Mouse (Mus musculus): ENCODE measurements around the gene Trip13. TPM values are rescaled to one million over a fixed set of nuclear protein-coding genes. Genes with fewer than 3 reads are reported as not detected.

Trip13 gene
- polyA plus RNA-seq, 1 experiment from 2014 or later, result 9.6 TPM

- Histone ChIP-seq H3K27me3 (replicated peaks) (no peaks in the 10 kb centered on the region), H3K4me2 (no peak overlapping the region), H3K4me3 (replicated peaks) (no peak overlapping the region), H3K27ac (replicated peaks) (no peak overlapping the region), H3K4me1 (no peaks in the 10 kb centered on the region), H3K9ac (replicated peaks) (no peak overlapping the region), H3K9me3 (replicated peaks) (no peaks in the 10 kb centered on the region), H3K36me3 (no peaks in the 10 kb centered on the region)
- no peak for ATAC-seq (ENCODE audit: low FRiP score)
- WGBS, result 78% methylated on average over 4 of the region's 4 CpGs
Measured at GRCm38 (mm10) chr13:73885656-73886055, 51.9 kb downstream of the Trip13 start.

DNA sequence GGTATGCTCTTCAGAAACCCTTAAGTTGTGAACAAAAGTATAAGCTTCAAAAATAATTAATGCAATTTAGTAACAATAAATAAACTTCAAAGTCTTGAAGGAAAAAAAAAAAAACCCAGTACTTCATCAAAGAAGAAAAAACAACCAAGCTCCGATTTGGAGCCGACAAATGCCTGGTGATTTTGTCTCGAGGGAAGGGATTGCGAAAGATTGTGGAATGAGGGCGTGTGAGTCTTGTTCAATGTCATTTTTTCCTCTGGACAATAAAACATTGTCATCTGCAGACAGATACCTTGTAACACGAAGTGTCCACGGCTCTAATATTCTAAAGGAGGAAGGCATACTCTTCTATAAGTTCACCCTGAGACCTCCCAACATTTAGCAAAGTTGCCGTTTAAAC is 56.2 kb downstream of the Trip13 start:
- Histone ChIP-seq H3K27ac (replicated peaks) (no peak overlapping the region), H3K4me2 (no peak overlapping the region), H3K9me3 (replicated peaks) (no peaks in the 10 kb centered on the region), H3K27me3 (replicated peaks) (no peaks in the 10 kb centered on the region), H3K4me3 (replicated peaks) (no peak overlapping the region), H3K4me1 (no peaks in the 10 kb centered on the region), H3K36me3 (no peaks in the 10 kb centered on the region), H3K9ac (replicated peaks) (no peak overlapping the region)
- ATAC-seq (ENCODE audit: low FRiP score), result no peak
- WGBS, result 85% methylated on average over 8 of the region's 8 CpGs

- Histone ChIP-seq H3K4me3 (replicated peaks) (no peak overlapping the region), H3K4me1 (no peaks in the 10 kb centered on the region), H3K27me3 (replicated peaks) (no peaks in the 10 kb centered on the region), H3K36me3 (no peaks in the 10 kb centered on the region), H3K27ac (replicated peaks) (no peak overlapping the region), H3K4me2 (no peak overlapping the region), H3K9me3 (replicated peaks) (no peaks in the 10 kb centered on the region), H3K9ac (replicated peaks) (no peak overlapping the region)
- no peak for ATAC-seq (ENCODE audit: low FRiP score)
- 92% methylated on average over 5 of the region's 5 CpGs for WGBS
Measured at GRCm38 (mm10) chr13:73879824-73880223, 57.8 kb downstream of the Trip13 start.

DNA sequence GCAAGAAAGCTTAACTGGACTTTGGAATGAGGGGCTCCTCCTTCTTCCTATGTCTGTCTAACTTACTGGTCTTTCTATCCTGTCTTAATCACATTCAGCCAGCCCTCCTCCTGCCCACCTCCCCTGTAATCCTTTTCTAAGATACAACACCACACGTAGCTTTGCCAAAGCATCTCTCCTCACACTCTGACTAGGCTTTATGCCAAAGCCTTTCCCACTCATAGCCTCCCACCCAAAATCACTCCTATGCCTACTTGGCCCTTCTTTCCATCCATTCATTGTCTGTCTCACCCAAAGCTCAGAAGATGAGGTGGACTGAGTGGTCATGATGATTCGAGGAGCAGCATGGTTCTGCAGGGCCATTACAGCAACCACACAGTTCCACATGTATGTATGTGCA is 65.4 kb downstream of the Trip13 start:
- Histone ChIP-seq H3K27ac (replicated peaks) (no peak overlapping the region), H3K27me3 (replicated peaks) (no peaks in the 10 kb centered on the region), H3K4me3 (replicated peaks) (no peak overlapping the region), H3K9me3 (replicated peaks) (no peaks in the 10 kb centered on the region), H3K9ac (replicated peaks) (no peak overlapping the region), H3K4me2 (no peak overlapping the region), H3K36me3 (no peaks in the 10 kb centered on the region), H3K4me1 (no peaks in the 10 kb centered on the region)
- WGBS, result 73% methylated on average over 2 of the region's 2 CpGs
- ATAC-seq (ENCODE audit: low FRiP score), result no peak

Small RNA genes within 50 kb of the gene (microRNA-seq; reads per million reads assigned to microRNA genes)
- not detected for gene Gm25197

Other genes starting within 250 kb of the Trip13 start
- 0.36 and 0.40 TPM in 2 replicates for gene Slc6a19, start 232.9 kb downstream of the Trip13 start, polyA plus RNA-seq (2015; fragmentation: Nextera tagmentation; extraction: Ambion mirVana)
- gene Slc12a7, start 204.7 kb downstream of the Trip13 start, polyA plus RNA-seq (2015; fragmentation: Nextera tagmentation; extraction: Ambion mirVana), result 7.4 and 10.2 TPM in 2 replicates
- gene Nkd2, start 90.2 kb downstream of the Trip13 start, polyA plus RNA-seq (2015; fragmentation: Nextera tagmentation; extraction: Ambion mirVana), result 12.2 and 12.7 TPM in 2 replicates
- 68.8 and 78.1 TPM in 2 replicates for gene Brd9, start within 50 bp of the Trip13 start, polyA plus RNA-seq (2015; fragmentation: Nextera tagmentation; extraction: Ambion mirVana)
- gene Zdhhc11, start 26.1 kb upstream of the Trip13 start, polyA plus RNA-seq (2015; fragmentation: Nextera tagmentation; extraction: Ambion mirVana), result not detected in 2 replicates
- gene Tppp, start 71.6 kb upstream of the Trip13 start, polyA plus RNA-seq (2015; fragmentation: Nextera tagmentation; extraction: Ambion mirVana), result 11.0 and 12.1 TPM in 2 replicates
- gene Cep72, start 124.5 kb upstream of the Trip13 start, polyA plus RNA-seq (2015; fragmentation: Nextera tagmentation; extraction: Ambion mirVana), result 7.5 and 7.9 TPM in 2 replicates
- gene Slc9a3, start 183.7 kb upstream of the Trip13 start, polyA plus RNA-seq (2015; fragmentation: Nextera tagmentation; extraction: Ambion mirVana), result 0.23 and 0.46 TPM in 2 replicates